ENCODE assay signal across 8 mouse cellular contexts in the genomic region with DNA sequence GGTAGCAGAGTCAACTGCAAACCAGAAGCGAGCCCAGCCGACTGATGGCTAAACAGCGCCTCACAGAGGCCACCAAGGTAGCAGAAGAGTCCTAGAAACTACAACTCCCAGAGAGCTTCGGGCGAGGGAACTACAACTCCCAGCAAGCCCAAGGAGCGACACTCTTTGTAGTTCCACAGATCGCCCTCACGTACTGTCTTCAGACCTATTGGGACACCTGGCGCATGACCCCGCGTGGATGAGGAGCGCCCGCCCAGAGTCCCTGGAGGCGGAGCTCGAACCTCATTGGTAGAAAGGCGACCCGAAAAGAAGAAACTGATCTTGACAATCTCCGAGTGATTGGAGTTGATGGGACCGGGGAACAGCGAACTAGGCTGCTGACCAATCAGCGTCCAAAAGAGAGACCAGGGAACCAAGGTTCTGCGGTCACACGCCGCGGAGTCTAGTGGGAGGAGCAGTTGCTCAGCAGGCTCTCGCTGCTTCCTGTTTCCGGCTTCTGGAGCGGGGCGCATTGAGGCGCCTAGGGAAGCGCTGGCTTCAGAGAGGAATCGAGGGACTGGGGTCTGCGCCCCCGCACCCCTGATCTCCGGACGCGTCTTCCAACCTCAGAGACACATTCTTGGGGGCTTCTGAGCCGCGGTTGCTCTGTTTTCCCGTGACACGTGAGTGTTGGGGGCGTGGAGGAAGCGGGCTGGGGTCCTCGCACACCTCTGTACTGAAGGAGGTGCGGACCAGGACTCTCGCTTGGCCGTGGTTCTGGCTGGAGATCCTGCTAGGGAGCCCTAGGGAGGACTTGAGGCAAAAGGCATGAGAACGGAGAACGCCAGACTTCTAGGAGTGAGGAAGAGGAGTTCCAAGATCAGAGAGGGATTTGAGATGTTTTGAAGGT. TPM values are rescaled to one million over a fixed set of nuclear protein-coding genes. Genes with fewer than 3 reads are reported as not detected.
DNase-seq lines count a peak whose midpoint lies in the region; ATAC-seq lines count a peak whose summit lies in the region.

A gene (plus strand): TSS at position 216 of the 889 bp plus-strand sequence.

- peak; percentile 84 to 85 for DNase-seq in adrenal gland, adult 18-20 months (ENCODE audit: low spot score in 2 of 2)
- peak; percentile 95 for DNase-seq in embryo, embryonic 11 days
- DNase-seq in gastrocnemius, postnatal 25 days, result peak; percentile 97
- DNase-seq in intestine, embryonic 14.5 days (ENCODE audit: low spot score), result peak; percentile 96
- peak; percentile 97 to 99 for DNase-seq in left cerebral cortex, postnatal 14 days (ENCODE audit: low spot score in 2 of 2)
- DNase-seq in mesoderm, embryonic 11.5 days (ENCODE audit: low read depth, low spot score), result peak; percentile 97
- DNase-seq in right cerebral cortex, postnatal 36 days (ENCODE audit: low spot score in 2 of 2), result peak; percentile 99
- peak; percentile 98 for DNase-seq in yolk sac, embryonic 10.5 days (ENCODE audit: low spot score)

- under 1% methylated on average over 49 of the region's 49 CpGs for WGBS in intestine, embryonic 14.5 days

- intact Hi-C loops in left cerebral cortex, postnatal 14 days (cut with DNase I), result loop anchor here (10.0 kb wide), 1 partner anchor 204 kb away; no protein-coding TSS in a partner anchor

- H3K27ac ChIP-seq in intestine, embryonic 14.5 days (ENCODE audit: low read depth), result peak within 1 kb of the TSS; percentile 82

- H3K9ac ChIP-seq in intestine, embryonic 14.5 days (ENCODE audit: low read length), result peak within 1 kb of the TSS; percentile 88

- H3K27me3 ChIP-seq in intestine, embryonic 14.5 days (replicated peaks; ENCODE audit: control insufficient read depth, insufficient read depth, low read length), result no peaks in the 10 kb centered on the region

- peak within 1 kb of the TSS; percentile 89 for H3K4me2 ChIP-seq in intestine, embryonic 14.5 days (ENCODE audit: low read length)

- peaks cover 15% of the 10 kb centered on the region for H3K36me3 ChIP-seq in intestine, embryonic 14.5 days (ENCODE audit: control insufficient read depth, insufficient read depth, low read length)

- peaks cover 19% of the 10 kb centered on the region for H3K4me1 ChIP-seq in intestine, embryonic 14.5 days (replicated peaks; ENCODE audit: control insufficient read depth, insufficient read depth, low read length)

- ATAC-seq in intestine, embryonic 14.5 days (replicated peaks; ENCODE audit: low FRiP score, low TSS enrichment, low read depth), result peak; percentile 99

- no peaks in the 10 kb centered on the region for H3K9me3 ChIP-seq in intestine, embryonic 14.5 days (ENCODE audit: control insufficient read depth, low read length)

- H3K4me3 ChIP-seq in intestine, embryonic 14.5 days (ENCODE audit: low read depth, low read length), result peak within 1 kb of the TSS; percentile 92

RNA-seq across cellular contexts. Expression of the gene that starts here (rescaled TPM):
- 100 to 1,000 TPM; 136 to 177 TPM for total RNA-seq in adrenal gland, adult 18-20 months (2021)
- total RNA-seq in gastrocnemius, postnatal 25 days (2021), result 10 to 100 TPM; 20.2 to 20.3 TPM
- 123 and 125 TPM in 2 replicates for polyA plus RNA-seq in intestine, embryonic 14.5 days (2014; fragmentation: Nextera tagmentation; extraction: Ambion mirVana)
- total RNA-seq in left cerebral cortex, postnatal 14 days (2021), result 10 to 100 TPM; 52.8 to 55.1 TPM

Comparison
In these comparisons a context has a peak if more than half of its experiments do, and no peak if none do; other contexts are left out.
1. Peak in every context shown above with its lines: DNase-seq, ATAC-seq, H3K4me3 ChIP-seq and H3K27ac ChIP-seq.